Mouse (Mus musculus) MEL (cell line): ENCODE data around the gene Ncapd2.

Experiments
- CHD1 ChIP-seq: IDR thresholded peaks from 2 replicates; pipeline ENCODE4 v1.6.1; 2012; ENCODE audit warnings: low read depth, mild to moderate bottlenecking, inconsistent platforms, low read length, improper control_type of control experiment
- CHD2 ChIP-seq: IDR thresholded peaks from 2 replicates; pipeline ENCODE4 v1.6.1; 2011; ENCODE audit warnings: low read length, improper control_type of control experiment
- CTCF ChIP-seq, 3 experiments: IDR thresholded peaks in 2 of 3; conservative IDR thresholded peaks in 1 of 3; 2 replicates each; pipeline ENCODE4 v1.5.1; 2011 to 2012; ENCODE audit warnings: low read length in 3 of 3, low read depth in 2 of 3, mild to moderate bottlenecking in 2 of 3, improper control_type of control experiment in 1 of 3, inconsistent platforms in 1 of 3, mixed read lengths in 1 of 3, moderate library complexity in 1 of 3; ENCODE audit not compliant: control insufficient read depth in 1 of 3, insufficient read depth in 1 of 3, poor library complexity in 1 of 3, severe bottlenecking in 1 of 3
- ELF1 ChIP-seq: IDR thresholded peaks from 2 replicates; pipeline ENCODE4 v1.6.1; 2014; ENCODE audit warnings: low read depth, mild to moderate bottlenecking, inconsistent platforms, low read length, improper control_type of control experiment, moderate library complexity
- EP300 ChIP-seq, 2 experiments: IDR thresholded peaks; 2 replicates each; pipeline ENCODE4 v1.6.1; 2011; ENCODE audit warnings: improper control_type of control experiment in 2 of 2, low read length in 2 of 2, low read depth in 1 of 2, mild to moderate bottlenecking in 1 of 2
- GATA1 ChIP-seq: IDR thresholded peaks from 2 replicates; pipeline ENCODE4 v1.6.1; 2011; ENCODE audit warnings: low read depth, low read length, improper control_type of control experiment
- POLR2A ChIP-seq, 2 experiments: IDR thresholded peaks; 2 replicates each; pipeline ENCODE4 v1.6.1; 2011 to 2012; ENCODE audit warnings: low read length in 2 of 2, mild to moderate bottlenecking in 2 of 2, control low read depth in 1 of 2, improper control_type of control experiment in 1 of 2, low read depth in 1 of 2, moderate library complexity in 1 of 2; ENCODE audit not compliant: control insufficient read depth in 1 of 2, insufficient read depth in 1 of 2, poor library complexity in 1 of 2
- POLR2AphosphoS5 ChIP-seq: IDR thresholded peaks from 2 replicates; pipeline ENCODE4 v1.6.1; 2012; ENCODE audit warnings: low read depth, borderline replicate concordance, mild to moderate bottlenecking, inconsistent platforms, low read length, moderate library complexity, mixed read lengths
- TAL1 ChIP-seq: IDR thresholded peaks from 2 replicates; pipeline ENCODE4 v1.6.1; 2012; ENCODE audit warnings: mild to moderate bottlenecking, inconsistent platforms, low read length, moderate library complexity, mixed read lengths

- TF ChIP-seq CTCF (IDR thresholded peaks at IDR 0.05 in 2 of 3, conservative IDR thresholded peaks at IDR 0.05 in 1 of 3; ENCODE audit: control insufficient read depth in 1 of 3, insufficient read depth in 1 of 3, low read depth in 2 of 3, low read length in 3 of 3, poor library complexity in 1 of 3, severe bottlenecking in 1 of 3): peak in 2 of 3 experiments; percentile 24 to 59; a peak in 3 of 6 replicates
- TF ChIP-seq CHD2: no peak
- TF ChIP-seq GATA1: no peak
- TF ChIP-seq POLR2A (IDR thresholded peaks at IDR 0.05; ENCODE audit: control insufficient read depth in 1 of 2, insufficient read depth in 1 of 2, low read depth in 1 of 2, low read length in 2 of 2, poor library complexity in 1 of 2): 0 out of 4 replicates have a peak, but pooled peaks of 1 of the 2 experiments have one; percentile 7
- TF ChIP-seq CHD1: no peak
- TF ChIP-seq POLR2AphosphoS5: no peak
- TF ChIP-seq ELF1: no peak
- TF ChIP-seq TAL1: no peak
- TF ChIP-seq EP300 (IDR thresholded peaks at IDR 0.05; ENCODE audit: low read depth in 1 of 2, low read length in 2 of 2): no peak
Measured at GRCm38 (mm10) chr6:125143128-125143527, 48.4 kb downstream of the Ncapd2 start.
